Mouse (Mus musculus): ENCODE measurements around the gene Sh2b1. TPM values are rescaled to one million over a fixed set of nuclear protein-coding genes. Genes with fewer than 3 reads are reported as not detected.

Gene Sh2b1
- polyA plus RNA-seq, 1 experiment from 2014 or later, result 63.5 TPM

- H3K4me3 ChIP-seq, result no peak overlapping the region
- 89% methylated on average over 13 of the region's 13 CpGs for WGBS
- H3K4me2 ChIP-seq (replicated peaks), result no peak overlapping the region
- peaks cover 56% of the 10 kb centered on the region for H3K36me3 ChIP-seq
- ATAC-seq (ENCODE audit: low FRiP score), result no peak
- H3K27me3 ChIP-seq, result no peaks in the 10 kb centered on the region
- H3K9ac ChIP-seq, result no peak overlapping the region
- H3K4me1 ChIP-seq, result peaks cover 20% of the 10 kb centered on the region
- no peak overlapping the region for H3K27ac ChIP-seq
- no peaks in the 10 kb centered on the region for H3K9me3 ChIP-seq (replicated peaks)
These were observed 2.9 kb downstream of the Sh2b1 start for GRCm38 (mm10) chr7:126472306-126472705.

GRCm38 (mm10) chr7:126471853-126472252 is 3.4 kb downstream of the Sh2b1 start:
- 88% methylated on average over 4 of the region's 4 CpGs for WGBS
- H3K4me2 ChIP-seq (replicated peaks), result no peak overlapping the region
- H3K4me3 ChIP-seq, result no peak overlapping the region
- no peaks in the 10 kb centered on the region for H3K9me3 ChIP-seq (replicated peaks)
- no peak overlapping the region for H3K9ac ChIP-seq
- no peaks in the 10 kb centered on the region for H3K27me3 ChIP-seq
- H3K36me3 ChIP-seq, result peaks cover 60% of the 10 kb centered on the region
- no peak for ATAC-seq (ENCODE audit: low FRiP score)
- peaks cover 20% of the 10 kb centered on the region for H3K4me1 ChIP-seq
- H3K27ac ChIP-seq, result no peak overlapping the region

GRCm38 (mm10) chr7:126471361-126471760 is 3.9 kb downstream of the Sh2b1 start:
- Histone ChIP-seq H3K36me3 (peaks cover 64% of the 10 kb centered on the region), H3K27ac (no peak overlapping the region), H3K9ac (no peak overlapping the region), H3K4me3 (no peak overlapping the region), H3K4me2 (replicated peaks) (no peak overlapping the region), H3K27me3 (no peaks in the 10 kb centered on the region), H3K9me3 (replicated peaks) (no peaks in the 10 kb centered on the region), H3K4me1 (peaks cover 20% of the 10 kb centered on the region)
- WGBS, result 94% methylated on average over 5 of the region's 5 CpGs
- no peak for ATAC-seq (ENCODE audit: low FRiP score)

- H3K4me1 ChIP-seq, result peaks cover 13% of the 10 kb centered on the region
- H3K36me3 ChIP-seq, result peaks cover 68% of the 10 kb centered on the region
These were observed 5.1 kb downstream of the Sh2b1 start for GRCm38 (mm10) chr7:126470077-126470476.

GRCm38 (mm10) chr7:126467834-126468627 is 7.2 kb downstream of the Sh2b1 start:
- no peak overlapping the region for H3K9ac ChIP-seq
- 93% methylated on average over 18 of the region's 18 CpGs for WGBS
- ATAC-seq (ENCODE audit: low FRiP score), result no peak
- 0 out of 2 replicates have a peak, but pooled peaks cover 2% of the 10 kb centered on the region for H3K4me1 ChIP-seq
- no peak overlapping the region for H3K27ac ChIP-seq
- no peaks in the 10 kb centered on the region for H3K27me3 ChIP-seq
- peaks cover 68% of the 10 kb centered on the region for H3K36me3 ChIP-seq
- no peaks in the 10 kb centered on the region for H3K9me3 ChIP-seq (replicated peaks)
- no peak overlapping the region for H3K4me3 ChIP-seq
- H3K4me2 ChIP-seq (replicated peaks), result no peak overlapping the region

More at GRCm38 (mm10) chr7:126470077-126470476, 5.1 kb downstream of the Sh2b1 start:
- H3K4me2 ChIP-seq (replicated peaks), result no peak overlapping the region
- no peak overlapping the region for H3K4me3 ChIP-seq
- no peaks in the 10 kb centered on the region for H3K9me3 ChIP-seq (replicated peaks)
- H3K9ac ChIP-seq, result no peak overlapping the region
- no peaks in the 10 kb centered on the region for H3K27me3 ChIP-seq
- no peak overlapping the region for H3K27ac ChIP-seq
- no peak for ATAC-seq (ENCODE audit: low FRiP score)
- 86% methylated on average over 6 of the region's 6 CpGs for WGBS

GRCm38 (mm10) chr7:126467271-126467670 is 8.0 kb downstream of the Sh2b1 start:
- H3K27ac ChIP-seq, result no peak overlapping the region
- H3K36me3 ChIP-seq, result peaks cover 61% of the 10 kb centered on the region
- H3K4me3 ChIP-seq, result no peak overlapping the region
- no peak overlapping the region for H3K4me2 ChIP-seq (replicated peaks)
- no peaks in the 10 kb centered on the region for H3K9me3 ChIP-seq (replicated peaks)
- H3K4me1 ChIP-seq, result 0 out of 2 replicates have a peak, but pooled peaks cover 4% of the 10 kb centered on the region
- 62% methylated on average over 5 of the region's 5 CpGs for WGBS
- H3K9ac ChIP-seq, result no peak overlapping the region
- no peak for ATAC-seq (ENCODE audit: low FRiP score)
- H3K27me3 ChIP-seq, result no peaks in the 10 kb centered on the region

GRCm38 (mm10) chr7:126466707-126467106 is 8.5 kb downstream of the Sh2b1 start:
- H3K9ac ChIP-seq, result no peak overlapping the region
- H3K9me3 ChIP-seq (replicated peaks), result no peaks in the 10 kb centered on the region
- 93% methylated on average over 5 of the region's 5 CpGs for WGBS
- H3K4me1 ChIP-seq, result 0 out of 2 replicates have a peak, but pooled peaks cover 4% of the 10 kb centered on the region
- H3K27ac ChIP-seq, result no peak overlapping the region
- peaks cover 55% of the 10 kb centered on the region for H3K36me3 ChIP-seq
- ATAC-seq (ENCODE audit: low FRiP score), result no peak
- no peak overlapping the region for H3K4me2 ChIP-seq (replicated peaks)
- H3K4me3 ChIP-seq, result no peak overlapping the region
- H3K27me3 ChIP-seq, result no peaks in the 10 kb centered on the region

GRCm38 (mm10) chr7:126466116-126466515 is 9.1 kb downstream of the Sh2b1 start:
- H3K4me3 ChIP-seq, result no peak overlapping the region
- H3K9ac ChIP-seq, result no peak overlapping the region
- H3K27me3 ChIP-seq, result no peaks in the 10 kb centered on the region
- H3K4me1 ChIP-seq, result 0 out of 2 replicates have a peak, but pooled peaks cover 4% of the 10 kb centered on the region
- H3K27ac ChIP-seq, result 0 out of 2 replicates have a peak overlapping the region, but pooled peaks have one; percentile 14
- H3K36me3 ChIP-seq, result peaks cover 49% of the 10 kb centered on the region
- WGBS, result 68% methylated on average over 9 of the region's 9 CpGs
- no peak overlapping the region for H3K4me2 ChIP-seq (replicated peaks)
- ATAC-seq (ENCODE audit: low FRiP score), result no peak
- H3K9me3 ChIP-seq (replicated peaks), result no peaks in the 10 kb centered on the region

GRCm38 (mm10) chr7:126465246-126466030 is 9.8 kb downstream of the Sh2b1 start:
- H3K36me3 ChIP-seq, result peaks cover 42% of the 10 kb centered on the region
- WGBS, result 51% methylated on average over 7 of the region's 7 CpGs

GRCm38 (mm10) chr7:126464836-126465235 is 10.4 kb downstream of the Sh2b1 start:
- ATAC-seq (ENCODE audit: low FRiP score), result no peak
- Histone ChIP-seq H3K36me3 (peaks cover 37% of the 10 kb centered on the region), H3K4me3 (no peak overlapping the region), H3K9me3 (replicated peaks) (no peaks in the 10 kb centered on the region), H3K27ac (no peak overlapping the region), H3K9ac (no peak overlapping the region), H3K27me3 (no peaks in the 10 kb centered on the region), H3K4me2 (replicated peaks) (no peak overlapping the region), H3K4me1 (0 out of 2 replicates have a peak, but pooled peaks cover 4% of the 10 kb centered on the region)
- 47% methylated on average over 5 of the region's 5 CpGs for WGBS

More at GRCm38 (mm10) chr7:126465246-126466030, 9.8 kb downstream of the Sh2b1 start:
- H3K9ac ChIP-seq, result no peak overlapping the region
- 0 out of 2 replicates have a peak, but pooled peaks cover 4% of the 10 kb centered on the region for H3K4me1 ChIP-seq
- no peak overlapping the region for H3K4me3 ChIP-seq
- ATAC-seq (ENCODE audit: low FRiP score), result no peak
- no peak overlapping the region for H3K4me2 ChIP-seq (replicated peaks)
- no peaks in the 10 kb centered on the region for H3K9me3 ChIP-seq (replicated peaks)
- no peak overlapping the region for H3K27ac ChIP-seq
- no peaks in the 10 kb centered on the region for H3K27me3 ChIP-seq

- Histone ChIP-seq H3K4me2 (replicated peaks) (no peak overlapping the region), H3K9ac (0 out of 2 replicates have a peak overlapping the region, but pooled peaks have one; percentile 5), H3K27me3 (no peaks in the 10 kb centered on the region), H3K4me3 (no peak overlapping the region), H3K36me3 (peaks cover 30% of the 10 kb centered on the region), H3K4me1 (0 out of 2 replicates have a peak, but pooled peaks cover 4% of the 10 kb centered on the region), H3K27ac (no peak overlapping the region), H3K9me3 (replicated peaks) (no peaks in the 10 kb centered on the region)
- 56% methylated on average over 4 of the region's 4 CpGs for WGBS
- no peak for ATAC-seq (ENCODE audit: low FRiP score)
These were observed 11.1 kb downstream of the Sh2b1 start for GRCm38 (mm10) chr7:126464121-126464520.

- peaks cover 24% of the 10 kb centered on the region for H3K36me3 ChIP-seq
- H3K9me3 ChIP-seq (replicated peaks), result no peaks in the 10 kb centered on the region
- H3K27ac ChIP-seq, result no peak overlapping the region
- 0 out of 2 replicates have a peak overlapping the region, but pooled peaks have one; percentile 5 for H3K9ac ChIP-seq
- 70% methylated on average over 4 of the region's 4 CpGs for WGBS
- H3K4me1 ChIP-seq, result 0 out of 2 replicates have a peak, but pooled peaks cover 4% of the 10 kb centered on the region
- H3K4me2 ChIP-seq (replicated peaks), result no peak overlapping the region
- H3K4me3 ChIP-seq, result no peak overlapping the region
- ATAC-seq (ENCODE audit: low FRiP score), result no peak
- no peaks in the 10 kb centered on the region for H3K27me3 ChIP-seq
These were observed 11.7 kb downstream of the Sh2b1 start for GRCm38 (mm10) chr7:126463547-126463946.

Data from hindbrain, embryonic 12.5 days (tissue).